In the genomic region with DNA sequence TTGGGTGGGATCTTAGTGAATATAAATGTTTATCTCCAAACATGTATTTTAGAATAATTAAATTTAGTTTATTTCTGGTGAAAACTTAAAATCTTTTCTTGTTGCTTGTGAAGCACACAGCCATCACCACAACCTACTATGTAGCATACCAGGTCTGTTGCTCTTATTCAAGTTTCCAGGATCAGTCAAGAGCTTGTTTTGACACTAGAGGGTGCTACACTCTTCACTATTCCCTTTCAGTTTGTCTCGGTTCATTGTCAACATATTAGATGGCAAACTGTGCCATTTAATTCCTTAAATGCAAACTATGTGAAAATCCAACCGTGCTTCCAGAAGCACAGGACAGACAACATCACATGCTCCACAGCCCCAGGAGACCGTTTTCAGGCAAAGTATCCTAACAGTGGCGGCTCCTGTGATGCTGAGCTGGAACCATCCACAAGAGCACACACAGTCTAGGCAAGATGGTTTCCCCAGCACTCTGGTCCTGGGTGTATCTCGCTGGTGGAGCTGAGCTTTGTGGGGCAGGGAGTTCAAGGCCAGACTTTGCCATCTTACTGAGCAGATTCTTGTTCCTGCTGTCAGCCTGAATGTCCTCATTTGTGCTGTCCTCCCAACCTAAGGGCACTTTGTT, we compare ENCODE assay signal across 8 mouse cellular contexts. TPM values are rescaled to one million over a fixed set of nuclear protein-coding genes. Genes with fewer than 3 reads are reported as not detected.
DNase-seq lines count a peak whose midpoint lies in the region; ATAC-seq and TF ChIP-seq lines count a peak whose summit lies in the region.

No protein-coding gene starts in this region.

- H3K27ac ChIP-seq in hindbrain, embryonic 15.5 days (replicated peaks), result no peak overlapping the region
- no peak overlapping the region for H3K27ac ChIP-seq in hindbrain, embryonic 12.5 days
- peak overlapping the region; percentile 56; the same call in 1 of the 2 replicates for H3K27ac ChIP-seq in heart, embryonic 10.5 days
- H3K27ac ChIP-seq in midbrain, postnatal 0 days (ENCODE audit: low read depth, low read length), result no peak overlapping the region

- ATAC-seq in hindbrain, embryonic 15.5 days (ENCODE audit: low FRiP score, low read depth), result peak; percentile 85
- no peak for ATAC-seq in hindbrain, embryonic 12.5 days (ENCODE audit: low FRiP score)
- peak; percentile 22; the same call in 1 of the 2 replicates for ATAC-seq in G1E (ENCODE audit: extremely low read depth, insufficient number of reproducible peaks, low FRiP score, poor library complexity, severe bottlenecking)
- ATAC-seq in midbrain, postnatal 0 days (ENCODE audit: low FRiP score), result peak; percentile 58; the same call in 1 of the 2 replicates

- peaks cover 16% of the 10 kb centered on the region; the same call in 1 of the 2 replicates for H3K36me3 ChIP-seq in hindbrain, embryonic 15.5 days
- peaks cover 15% of the 10 kb centered on the region for H3K36me3 ChIP-seq in hindbrain, embryonic 12.5 days
- peaks cover 60% of the 10 kb centered on the region for H3K36me3 ChIP-seq in G1E (replicated peaks)
- H3K36me3 ChIP-seq in heart, embryonic 10.5 days, result peaks cover 43% of the 10 kb centered on the region
- H3K36me3 ChIP-seq in midbrain, postnatal 0 days (ENCODE audit: insufficient read depth, low read length), result peaks cover 25% of the 10 kb centered on the region

- H3K4me1 ChIP-seq in hindbrain, embryonic 15.5 days (replicated peaks), result peaks cover 3% of the 10 kb centered on the region
- H3K4me1 ChIP-seq in hindbrain, embryonic 12.5 days, result no peaks in the 10 kb centered on the region
- H3K4me1 ChIP-seq in G1E (ENCODE audit: insufficient read depth, low read depth, low read length), result no peaks in the 10 kb centered on the region
- 0 out of 2 replicates have a peak, but pooled peaks cover 7% of the 10 kb centered on the region for H3K4me1 ChIP-seq in heart, embryonic 10.5 days
- H3K4me1 ChIP-seq in midbrain, postnatal 0 days (ENCODE audit: insufficient read depth, low read length), result no peaks in the 10 kb centered on the region

- H3K27me3 ChIP-seq in hindbrain, embryonic 15.5 days, result no peaks in the 10 kb centered on the region
- no peaks in the 10 kb centered on the region for H3K27me3 ChIP-seq in hindbrain, embryonic 12.5 days
- peaks cover under 1% of the 10 kb centered on the region for H3K27me3 ChIP-seq in G1E (ENCODE audit: insufficient read depth, low read length)
- H3K27me3 ChIP-seq in heart, embryonic 10.5 days (ENCODE audit: insufficient read depth, poor library complexity, severe bottlenecking), result peaks cover 28% of the 10 kb centered on the region
- no peaks in the 10 kb centered on the region for H3K27me3 ChIP-seq in midbrain, postnatal 0 days (ENCODE audit: insufficient read depth, low read length)

- TF ChIP-seq CTCF in G1E (IDR thresholded peaks at IDR 0.05; ENCODE audit: low read depth, low read length), result no peak; the same call in 1 of the 2 replicates
- peak; percentile 90 for TF ChIP-seq CTCF in midbrain, postnatal 0 days (IDR thresholded peaks at IDR 0.05)

- H3K4me3 ChIP-seq in hindbrain, embryonic 15.5 days, result no peak overlapping the region
- H3K4me3 ChIP-seq in hindbrain, embryonic 12.5 days, result no peak overlapping the region
- no peak overlapping the region for H3K4me3 ChIP-seq in G1E (ENCODE audit: low read depth, low read length)
- no peak overlapping the region for H3K4me3 ChIP-seq in heart, embryonic 10.5 days
- H3K4me3 ChIP-seq in midbrain, postnatal 0 days (ENCODE audit: low read depth, low read length), result no peak overlapping the region

- peak; percentile 64 for DNase-seq in 416B (ENCODE audit: low read depth)
- DNase-seq in G1E (ENCODE audit: low spot score), result peak; percentile 17
- no peak for DNase-seq in heart, embryonic 10.5 days (ENCODE audit: low spot score)
- peak; percentile 84 for DNase-seq in midbrain, postnatal 0 days (ENCODE audit: low spot score)
- no peak for DNase-seq in thymus, postnatal 4 days
- DNase-seq in adrenal gland, postnatal 25 days, result no peak

- no peak overlapping the region for H3K4me2 ChIP-seq in hindbrain, embryonic 15.5 days
- no peak overlapping the region for H3K4me2 ChIP-seq in hindbrain, embryonic 12.5 days (replicated peaks)
- no peak overlapping the region for H3K4me2 ChIP-seq in midbrain, postnatal 0 days (ENCODE audit: low read depth, low read length, poor library complexity, severe bottlenecking)

- H3K9me3 ChIP-seq in hindbrain, embryonic 15.5 days, result no peaks in the 10 kb centered on the region
- H3K9me3 ChIP-seq in hindbrain, embryonic 12.5 days (replicated peaks), result no peaks in the 10 kb centered on the region
- H3K9me3 ChIP-seq in G1E (replicated peaks), result no peaks in the 10 kb centered on the region
- no peaks in the 10 kb centered on the region for H3K9me3 ChIP-seq in heart, embryonic 10.5 days
- H3K9me3 ChIP-seq in midbrain, postnatal 0 days (ENCODE audit: low read length), result no peaks in the 10 kb centered on the region

- no peak overlapping the region for H3K9ac ChIP-seq in hindbrain, embryonic 15.5 days
- no peak overlapping the region for H3K9ac ChIP-seq in hindbrain, embryonic 12.5 days
- H3K9ac ChIP-seq in midbrain, postnatal 0 days (replicated peaks; ENCODE audit: low read length, poor library complexity, severe bottlenecking), result no peak overlapping the region

- 45% methylated on average over 5 of the region's 5 CpGs for WGBS in hindbrain, embryonic 15.5 days
- WGBS in hindbrain, embryonic 12.5 days, result 58% methylated on average over 5 of the region's 5 CpGs
- WGBS in heart, embryonic 10.5 days, result 59% methylated on average over 5 of the region's 5 CpGs
- 42% methylated on average over 5 of the region's 5 CpGs for WGBS in midbrain, postnatal 0 days

RNA-seq across cellular contexts. Expression of a gene that starts 11.6 kb away (rescaled TPM):
- polyA plus RNA-seq in hindbrain, embryonic 15.5 days (2015; fragmentation: Nextera tagmentation; extraction: Ambion mirVana), result 144 and 159 TPM in 2 replicates
- polyA plus RNA-seq in hindbrain, embryonic 12.5 days (2016; fragmentation: Nextera tagmentation; extraction: Ambion mirVana), result 185 and 194 TPM in 2 replicates
- 41.3 and 47.4 TPM in 2 replicates for total RNA-seq in G1E (2014; fragmentation: Nextera tagmentation)
- total RNA-seq in G1E (2017), result 263 and 300 TPM in 2 replicates
- 10.2 and 15.3 TPM in 2 replicates for polyA plus RNA-seq in G1E (2012)
- 228 and 283 TPM in 2 replicates for polyA plus RNA-seq in heart, embryonic 10.5 days (2016; fragmentation: Nextera tagmentation; extraction: Ambion mirVana)
- 38.6 and 53.8 TPM in 2 replicates for total RNA-seq in midbrain, postnatal 0 days (2014; rRNA removed)
- 169 and 170 TPM in 2 replicates for polyA plus RNA-seq in midbrain, postnatal 0 days (2015; fragmentation: Nextera tagmentation; extraction: Ambion mirVana)
- 39.8 and 40.8 TPM in 2 replicates for total RNA-seq in adrenal gland, postnatal 25 days (2021)

RNA-seq across cellular contexts. Expression of a gene that starts 11.7 kb away (rescaled TPM):
- polyA plus RNA-seq in hindbrain, embryonic 15.5 days (2015; fragmentation: Nextera tagmentation; extraction: Ambion mirVana), result 16.7 and 18.6 TPM in 2 replicates
- polyA plus RNA-seq in hindbrain, embryonic 12.5 days (2016; fragmentation: Nextera tagmentation; extraction: Ambion mirVana), result 27.3 TPM in 2 replicates
- 5.8 TPM in 2 replicates for total RNA-seq in G1E (2014; fragmentation: Nextera tagmentation)
- total RNA-seq in G1E (2017), result 13.1 and 16.6 TPM in 2 replicates
- 6.8 and 7.9 TPM in 2 replicates for polyA plus RNA-seq in G1E (2012)
- polyA plus RNA-seq in heart, embryonic 10.5 days (2016; fragmentation: Nextera tagmentation; extraction: Ambion mirVana), result 12.2 and 14.2 TPM in 2 replicates
- total RNA-seq in midbrain, postnatal 0 days (2014; rRNA removed), result 12.3 and 16.3 TPM in 2 replicates
- 14.3 and 14.7 TPM in 2 replicates for polyA plus RNA-seq in midbrain, postnatal 0 days (2015; fragmentation: Nextera tagmentation; extraction: Ambion mirVana)
- total RNA-seq in adrenal gland, postnatal 25 days (2021), result 16.3 and 22.0 TPM in 2 replicates

RNA-seq across cellular contexts. Expression of a gene that starts 53.8 kb away (rescaled TPM):
- 47.9 and 50.4 TPM in 2 replicates for polyA plus RNA-seq in hindbrain, embryonic 15.5 days (2015; fragmentation: Nextera tagmentation; extraction: Ambion mirVana)
- 57.3 and 57.7 TPM in 2 replicates for polyA plus RNA-seq in hindbrain, embryonic 12.5 days (2016; fragmentation: Nextera tagmentation; extraction: Ambion mirVana)
- total RNA-seq in G1E (2014; fragmentation: Nextera tagmentation) (11.0 and 16.2 TPM in 2 replicates), G1E (2017) (21.0 and 24.3 TPM in 2 replicates)
- 1.5 and 2.3 TPM in 2 replicates for polyA plus RNA-seq in G1E (2012)
- 36.7 and 41.6 TPM in 2 replicates for polyA plus RNA-seq in heart, embryonic 10.5 days (2016; fragmentation: Nextera tagmentation; extraction: Ambion mirVana)
- total RNA-seq in midbrain, postnatal 0 days (2014; rRNA removed), result 90.0 and 90.2 TPM in 2 replicates
- polyA plus RNA-seq in midbrain, postnatal 0 days (2015; fragmentation: Nextera tagmentation; extraction: Ambion mirVana), result 57.2 and 58.7 TPM in 2 replicates
- 34.5 and 42.4 TPM in 2 replicates for total RNA-seq in adrenal gland, postnatal 25 days (2021)

RNA-seq across cellular contexts. Expression of a gene that starts 54.0 kb away (rescaled TPM):
- polyA plus RNA-seq in hindbrain, embryonic 15.5 days (2015; fragmentation: Nextera tagmentation; extraction: Ambion mirVana), result 36.2 and 37.7 TPM in 2 replicates
- 19.8 and 20.9 TPM in 2 replicates for polyA plus RNA-seq in hindbrain, embryonic 12.5 days (2016; fragmentation: Nextera tagmentation; extraction: Ambion mirVana)
- total RNA-seq in G1E (2014; fragmentation: Nextera tagmentation), result 9.6 and 11.8 TPM in 2 replicates
- 19.3 and 22.1 TPM in 2 replicates for total RNA-seq in G1E (2017)
- 13.4 and 16.1 TPM in 2 replicates for polyA plus RNA-seq in G1E (2012)
- 40.7 and 42.5 TPM in 2 replicates for polyA plus RNA-seq in heart, embryonic 10.5 days (2016; fragmentation: Nextera tagmentation; extraction: Ambion mirVana)
- 17.8 and 20.8 TPM in 2 replicates for total RNA-seq in midbrain, postnatal 0 days (2014; rRNA removed)
- polyA plus RNA-seq in midbrain, postnatal 0 days (2015; fragmentation: Nextera tagmentation; extraction: Ambion mirVana), result 36.2 and 38.2 TPM in 2 replicates
- total RNA-seq in adrenal gland, postnatal 25 days (2021), result 16.5 TPM in 2 replicates

Comparison
In these comparisons a context has a peak if more than half of its experiments do, and no peak if none do; other contexts are left out.
1. DNase-seq: peak in 416B (single experiment), G1E (single experiment) and midbrain, postnatal 0 days (single experiment); none in heart, embryonic 10.5 days (single experiment), thymus, postnatal 4 days (single experiment) and adrenal gland, postnatal 25 days (single experiment).
2. RNA of a gene that starts 53.8 kb away (polyA plus RNA-seq): 57.3 to 57.7 TPM in hindbrain, embryonic 12.5 days, 57.2 to 58.7 TPM in midbrain, postnatal 0 days, 47.9 to 50.4 TPM in hindbrain, embryonic 15.5 days and 36.7 to 41.6 TPM in heart, embryonic 10.5 days; 1.5 to 2.3 TPM in G1E; every median in the first group is over 10 times any median in the second.